Mouse (Mus musculus) embryonic facial prominence, embryonic 13.5 days (tissue): Measurements from ENCODE around the gene Ube2g2. TPM values are rescaled to one million over a fixed set of nuclear protein-coding genes. Genes with fewer than 3 reads are reported as not detected.

ENCODE experiments used
- ATAC-seq: fragments of 200-750 bp; cut with Nextera tagmentation; 2 replicates; pipeline ENCODE4 v1.8.0; 2017; ENCODE audit warnings: low read depth; ENCODE audit not compliant: insufficient number of reproducible peaks, insufficient read depth, low FRiP score, low TSS enrichment
- H3K27ac ChIP-seq: fragments of 300-500 bp; sonication (generic); 2 replicates; pipeline ENCODE4 v1.5.1; 2015; ENCODE audit warnings: moderate library complexity, mild to moderate bottlenecking, inconsistent platforms
- H3K27me3 ChIP-seq: fragments of 300-500 bp; sonication (generic); 2 replicates; pipeline ENCODE4 v1.6.1; 2015; ENCODE audit warnings: mild to moderate bottlenecking, inconsistent platforms
- H3K36me3 ChIP-seq: fragments of 300-500 bp; sonication (generic); 2 replicates; pipeline ENCODE4 v1.6.1; 2015; ENCODE audit warnings: mild to moderate bottlenecking, inconsistent platforms
- H3K4me1 ChIP-seq: fragments of 300-500 bp; sonication (generic); 2 replicates; pipeline ENCODE4 v1.6.1; 2015; ENCODE audit warnings: inconsistent platforms
- H3K4me2 ChIP-seq: fragments of 300-500 bp; sonication (generic); 2 replicates; pipeline ENCODE4 v1.6.1; 2015; ENCODE audit warnings: moderate library complexity, mild to moderate bottlenecking, inconsistent platforms
- H3K4me3 ChIP-seq: fragments of 300-500 bp; sonication (generic); 2 replicates; pipeline ENCODE4 v1.5.1; 2015; ENCODE audit warnings: mild to moderate bottlenecking, inconsistent platforms
- H3K9ac ChIP-seq: fragments of 300-500 bp; sonication (generic); 2 replicates; pipeline ENCODE4 v1.6.1; 2015; ENCODE audit warnings: mild to moderate bottlenecking, inconsistent platforms
- H3K9me3 ChIP-seq: fragments of 300-500 bp; sonication (generic); 2 replicates; pipeline ENCODE4 v1.6.1; 2016; ENCODE audit warnings: inconsistent platforms
- WGBS: fragments of 180-500 bp; shearing (Covaris S2); methylation state at CpG from one replicate; pipeline ENCODE4 v1.1.7; 2015; ENCODE audit warnings: mixed read lengths; 5-methylcytosine and 5-hydroxymethylcytosine counted together
- polyA plus RNA-seq: library from polyadenylated mRNA; unstranded; fragments of >200 nt; fragmentation: Nextera tagmentation; extraction: Ambion mirVana; gene quantifications from 2 replicates; pipeline ENCODE4 v1.2.1, GENCODE M21; 2015

Ube2g2 gene
- polyA plus RNA-seq, 1 experiment from 2014 or later: 76.4 TPM

DNA sequence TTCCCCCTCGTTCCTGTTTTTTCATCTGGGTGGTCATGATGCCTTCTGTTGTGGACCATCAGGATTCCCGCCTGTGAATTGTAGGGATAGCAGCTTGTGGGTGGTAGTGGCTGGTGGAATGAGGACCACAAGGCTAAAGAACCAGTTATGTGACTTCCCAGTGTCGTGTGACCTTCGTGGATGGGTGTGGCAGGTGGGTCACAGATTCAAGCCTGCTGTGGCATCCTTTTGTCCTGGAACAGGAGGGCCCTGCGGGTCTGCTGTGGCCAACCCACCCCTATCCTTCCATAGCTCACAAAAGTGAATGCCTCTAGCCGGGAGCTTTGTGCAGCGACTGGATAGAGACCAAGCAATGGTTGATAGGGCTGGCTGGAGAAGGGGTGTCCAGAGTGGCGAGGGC is 25.8 kb downstream of the Ube2g2 start:
- WGBS: 85% methylated on average over 8 of the region's 8 CpGs

DNA sequence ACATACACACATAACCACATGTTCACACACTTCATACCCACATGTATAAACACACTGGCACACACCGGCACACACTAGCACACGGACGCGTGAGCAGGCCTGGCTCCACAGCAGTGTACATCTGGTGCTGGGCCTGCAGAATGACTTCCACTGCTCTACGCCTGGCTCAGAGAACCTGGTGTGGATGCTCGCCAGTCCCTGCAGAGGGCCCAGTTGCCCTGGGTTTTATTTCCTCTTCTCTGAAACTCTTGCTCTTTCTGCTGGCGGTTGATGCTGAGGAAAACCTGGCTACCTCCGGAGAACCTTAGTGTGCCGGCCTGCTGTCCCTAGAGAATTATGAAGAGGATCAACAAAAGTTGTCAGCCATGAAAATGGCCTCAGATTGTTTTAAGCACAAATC is 30.0 kb downstream of the Ube2g2 start:
- H3K27me3 ChIP-seq: no peaks in the 10 kb centered on the region
- H3K36me3 ChIP-seq: 0 out of 2 replicates have a peak, but pooled peaks cover 3% of the 10 kb centered on the region
- H3K4me2 ChIP-seq: no peak overlapping the region
- no peak overlapping the region for H3K4me3 ChIP-seq
- H3K27ac ChIP-seq: no peak overlapping the region
- H3K4me1 ChIP-seq: peaks cover 11% of the 10 kb centered on the region; the same call in 1 of the 2 replicates
- WGBS: 82% methylated on average over 9 of the region's 9 CpGs
- no peak overlapping the region for H3K9ac ChIP-seq
- H3K9me3 ChIP-seq: no peaks in the 10 kb centered on the region
- no peak for ATAC-seq

More for the DNA sequence above, 25.8 kb downstream of the Ube2g2 start:
- H3K9ac ChIP-seq: no peak overlapping the region
- no peak for ATAC-seq
- H3K9me3 ChIP-seq: no peaks in the 10 kb centered on the region
- H3K36me3 ChIP-seq: peaks cover 44% of the 10 kb centered on the region
- no peak overlapping the region for H3K4me3 ChIP-seq
- H3K4me2 ChIP-seq: no peak overlapping the region
- H3K27me3 ChIP-seq: no peaks in the 10 kb centered on the region
- H3K4me1 ChIP-seq: peaks cover 11% of the 10 kb centered on the region; the same call in 1 of the 2 replicates
- no peak overlapping the region for H3K27ac ChIP-seq

DNA sequence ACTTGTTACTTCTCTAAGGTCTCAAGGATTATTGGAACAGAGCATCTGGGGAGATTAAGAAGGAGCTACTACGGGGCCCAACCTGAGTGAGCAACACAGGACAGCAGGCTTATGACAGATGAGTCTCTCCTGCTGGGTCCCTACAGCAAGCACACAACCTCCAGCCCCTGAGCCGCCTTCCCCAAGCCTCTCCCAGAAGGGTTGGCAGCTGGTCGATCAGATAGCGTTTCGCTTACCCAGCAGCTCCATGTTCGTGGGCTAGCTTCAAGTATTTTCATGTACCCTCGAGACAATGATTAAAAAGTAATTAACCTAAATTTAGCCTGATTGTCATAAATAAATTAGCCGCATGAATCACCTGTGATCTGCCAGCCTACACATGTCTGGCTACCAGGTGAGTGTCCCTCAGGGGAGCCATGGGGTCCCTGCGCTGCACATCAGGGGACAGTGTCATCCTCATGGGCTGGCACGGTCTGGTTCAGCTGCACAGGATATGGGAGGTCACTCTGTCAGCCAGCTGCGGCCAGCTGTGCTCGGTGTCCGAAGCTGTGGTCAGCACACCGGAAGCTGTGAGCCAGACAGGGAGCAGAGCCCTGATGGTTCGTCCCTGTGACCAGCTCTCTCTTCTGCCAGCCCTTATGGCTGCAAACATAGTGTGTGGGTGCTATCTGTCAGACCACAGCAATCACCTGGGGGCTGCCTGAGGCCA is 36.4 kb downstream of the Ube2g2 start:
- no peak overlapping the region for H3K4me2 ChIP-seq
- H3K4me3 ChIP-seq: no peak overlapping the region
- WGBS: 69% methylated on average over 15 of the region's 15 CpGs

GRCm38 (mm10) chr10:77663949-77664665 is 42.0 kb downstream of the Ube2g2 start:
- Histone ChIP-seq H3K9ac (0 out of 2 replicates have a peak overlapping the region, but pooled peaks have one; percentile 32), H3K27me3 (0 out of 2 replicates have a peak, but pooled peaks cover 3% of the 10 kb centered on the region), H3K9me3 (peaks cover 4% of the 10 kb centered on the region; the same call in 1 of the 2 replicates), H3K4me3 (no peak overlapping the region), H3K27ac (no peak overlapping the region), H3K36me3 (no peaks in the 10 kb centered on the region), H3K4me1 (peaks cover 3% of the 10 kb centered on the region; the same call in 1 of the 2 replicates), H3K4me2 (no peak overlapping the region)
- 55% methylated on average over 43 of the region's 43 CpGs for WGBS
- no peak for ATAC-seq

More for the DNA sequence above, 36.4 kb downstream of the Ube2g2 start:
- H3K4me1 ChIP-seq: peaks cover 4% of the 10 kb centered on the region; the same call in 1 of the 2 replicates
- no peak overlapping the region for H3K9ac ChIP-seq
- H3K36me3 ChIP-seq: no peaks in the 10 kb centered on the region
- no peak for ATAC-seq
- H3K27ac ChIP-seq: no peak overlapping the region
- no peaks in the 10 kb centered on the region for H3K27me3 ChIP-seq
- H3K9me3 ChIP-seq: peaks cover 4% of the 10 kb centered on the region; the same call in 1 of the 2 replicates

DNA sequence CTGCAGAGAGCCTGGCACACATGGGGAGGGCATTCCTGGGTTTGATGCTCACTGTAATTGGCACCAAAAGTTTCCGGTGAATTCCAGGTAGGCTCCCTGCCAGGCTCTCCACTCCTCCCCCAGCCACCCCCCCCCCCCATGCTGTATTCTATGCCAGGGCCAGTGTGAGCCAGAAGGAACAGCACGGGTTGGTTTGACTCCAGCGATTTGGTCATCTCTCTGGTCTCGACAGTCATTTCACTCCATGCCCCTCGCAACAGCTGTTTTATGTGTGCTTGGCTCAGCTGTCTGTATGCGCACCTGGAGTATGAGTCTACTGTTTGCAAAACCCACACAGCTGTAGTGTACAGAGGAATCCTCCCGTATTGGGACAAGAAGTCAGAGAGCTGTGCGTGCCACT is 44.3 kb downstream of the Ube2g2 start:
- ATAC-seq: no peak

DNA sequence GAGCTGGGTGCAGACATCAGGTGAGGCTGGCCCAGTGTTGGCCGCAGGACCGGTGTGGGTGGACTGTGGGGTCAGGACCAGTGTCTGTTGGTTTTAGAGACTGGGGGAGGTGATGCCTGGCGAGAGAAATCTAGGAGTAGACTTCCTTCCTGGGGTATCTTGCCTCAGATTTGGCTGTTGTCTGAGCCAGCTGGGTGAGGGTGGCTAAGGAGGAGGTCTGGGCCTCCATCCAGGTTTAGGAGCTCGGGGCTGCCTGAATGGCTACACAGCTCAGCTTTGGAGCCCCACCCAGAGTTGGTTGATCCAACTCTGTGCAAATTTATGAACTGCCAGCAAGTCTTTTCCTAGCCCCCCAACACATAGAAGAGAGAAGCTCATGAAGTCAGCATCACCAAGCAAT is 45.3 kb downstream of the Ube2g2 start:
- H3K9ac ChIP-seq: no peak overlapping the region
- H3K4me2 ChIP-seq: no peak overlapping the region
- peaks cover 3% of the 10 kb centered on the region; the same call in 1 of the 2 replicates for H3K4me1 ChIP-seq
- WGBS: 73% methylated on average over 4 of the region's 4 CpGs
- ATAC-seq: no peak
- H3K4me3 ChIP-seq: no peak overlapping the region
- no peaks in the 10 kb centered on the region for H3K9me3 ChIP-seq
- H3K27ac ChIP-seq: no peak overlapping the region
- H3K36me3 ChIP-seq: no peaks in the 10 kb centered on the region
- H3K27me3 ChIP-seq: 0 out of 2 replicates have a peak, but pooled peaks cover 3% of the 10 kb centered on the region

More for the DNA sequence above, 44.3 kb downstream of the Ube2g2 start:
- no peak overlapping the region for H3K9ac ChIP-seq
- H3K27me3 ChIP-seq: 0 out of 2 replicates have a peak, but pooled peaks cover 3% of the 10 kb centered on the region
- H3K4me1 ChIP-seq: peaks cover 3% of the 10 kb centered on the region; the same call in 1 of the 2 replicates
- H3K4me3 ChIP-seq: no peak overlapping the region
- no peak overlapping the region for H3K4me2 ChIP-seq
- WGBS: 80% methylated on average over 8 of the region's 8 CpGs
- H3K27ac ChIP-seq: no peak overlapping the region
- no peaks in the 10 kb centered on the region for H3K36me3 ChIP-seq
- H3K9me3 ChIP-seq: no peaks in the 10 kb centered on the region

DNA sequence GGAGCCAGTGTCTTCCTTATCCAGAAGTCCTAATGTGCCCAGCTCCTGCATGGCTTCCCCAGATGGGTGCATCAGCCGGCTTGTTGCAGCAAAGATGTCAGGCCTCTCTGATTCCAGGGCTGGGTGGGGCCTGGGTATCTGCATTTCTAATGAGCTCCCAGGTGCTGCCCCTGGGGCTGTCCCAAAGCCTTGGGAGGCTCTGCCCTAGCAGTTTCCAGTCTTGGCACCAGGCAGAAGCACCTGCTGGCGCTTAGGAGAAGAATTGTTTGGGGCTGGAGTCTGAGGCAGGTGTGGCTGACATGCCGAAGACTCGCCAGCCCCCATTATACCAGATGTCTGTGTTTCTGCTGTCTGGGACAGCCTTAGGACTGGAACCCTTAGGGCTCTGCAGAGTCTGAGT is 48.6 kb downstream of the Ube2g2 start:
- Histone ChIP-seq H3K9me3 (no peaks in the 10 kb centered on the region), H3K4me1 (peaks cover 9% of the 10 kb centered on the region), H3K4me2 (no peak overlapping the region), H3K4me3 (no peak overlapping the region), H3K9ac (no peak overlapping the region), H3K27me3 (peaks cover under 1% of the 10 kb centered on the region; the same call in 1 of the 2 replicates), H3K36me3 (no peaks in the 10 kb centered on the region), H3K27ac (no peak overlapping the region)
- WGBS: 57% methylated on average over 4 of the region's 4 CpGs
- no peak for ATAC-seq

DNA sequence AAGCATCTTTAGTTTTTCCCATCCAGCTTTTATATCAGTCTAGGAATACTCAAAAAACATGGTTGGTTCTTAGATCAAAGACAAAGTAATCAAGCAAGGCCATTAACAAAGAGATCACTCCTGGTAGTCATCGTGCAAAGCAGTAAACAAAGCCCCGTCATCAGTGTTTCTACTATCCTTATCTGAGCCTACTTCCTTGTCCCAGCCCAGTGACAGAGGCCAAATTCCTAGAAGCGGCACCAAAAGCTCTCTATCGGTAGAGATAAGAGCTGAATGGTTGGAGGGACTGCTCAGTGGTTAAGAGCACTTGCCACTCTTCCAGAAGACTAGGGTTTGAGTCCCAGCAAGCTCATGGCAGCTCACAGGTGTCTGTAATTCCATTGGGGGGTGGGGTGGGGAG is 49.4 kb downstream of the Ube2g2 start:
- Histone ChIP-seq H3K4me2 (no peak overlapping the region), H3K36me3 (no peaks in the 10 kb centered on the region), H3K4me1 (peaks cover 9% of the 10 kb centered on the region), H3K4me3 (no peak overlapping the region), H3K27me3 (peaks cover 8% of the 10 kb centered on the region; the same call in 1 of the 2 replicates), H3K27ac (no peak overlapping the region), H3K9me3 (no peaks in the 10 kb centered on the region), H3K9ac (no peak overlapping the region)
- 85% methylated on average over 4 of the region's 4 CpGs for WGBS
- ATAC-seq: no peak

DNA sequence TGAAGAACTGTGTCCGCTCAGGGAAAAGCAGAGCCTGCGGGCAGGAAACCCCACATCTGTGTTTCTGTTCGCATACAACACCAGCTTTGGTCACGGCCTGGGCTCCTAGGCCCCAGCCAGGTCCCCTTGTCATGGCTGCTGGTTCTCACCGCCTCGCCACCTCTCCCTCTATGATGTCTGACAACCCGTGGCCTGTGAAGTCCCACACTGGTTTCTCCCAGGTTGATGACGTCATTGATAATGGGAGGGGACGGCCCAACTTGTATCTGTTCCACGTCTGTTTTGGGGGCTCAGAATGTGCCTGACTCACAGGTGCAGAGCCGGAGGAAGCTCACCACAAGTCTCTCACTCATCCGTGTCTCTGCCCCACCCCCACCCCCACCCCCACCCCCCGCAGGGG is 51.7 kb downstream of the Ube2g2 start:
- Histone ChIP-seq H3K27me3 (peaks cover 29% of the 10 kb centered on the region), H3K4me2 (no peak overlapping the region), H3K27ac (no peak overlapping the region), H3K36me3 (no peaks in the 10 kb centered on the region), H3K9me3 (no peaks in the 10 kb centered on the region), H3K4me3 (no peak overlapping the region), H3K9ac (no peak overlapping the region), H3K4me1 (peaks cover 22% of the 10 kb centered on the region)
- ATAC-seq: no peak
- WGBS: 47% methylated on average over 13 of the region's 13 CpGs

- peaks cover 39% of the 10 kb centered on the region for H3K27me3 ChIP-seq
- H3K4me2 ChIP-seq: peak overlapping the region; percentile 78
- H3K4me1 ChIP-seq: peaks cover 22% of the 10 kb centered on the region
- no peak for ATAC-seq
- peak overlapping the region; percentile 43 for H3K4me3 ChIP-seq
- WGBS: under 1% methylated on average over 35 of the region's 35 CpGs
- no peak overlapping the region for H3K27ac ChIP-seq
- H3K9me3 ChIP-seq: no peaks in the 10 kb centered on the region
- peak overlapping the region; percentile 66 for H3K9ac ChIP-seq
- H3K36me3 ChIP-seq: no peaks in the 10 kb centered on the region
Measured at GRCm38 (mm10) chr10:77677562-77677961, 55.5 kb downstream of the Ube2g2 start.

DNA sequence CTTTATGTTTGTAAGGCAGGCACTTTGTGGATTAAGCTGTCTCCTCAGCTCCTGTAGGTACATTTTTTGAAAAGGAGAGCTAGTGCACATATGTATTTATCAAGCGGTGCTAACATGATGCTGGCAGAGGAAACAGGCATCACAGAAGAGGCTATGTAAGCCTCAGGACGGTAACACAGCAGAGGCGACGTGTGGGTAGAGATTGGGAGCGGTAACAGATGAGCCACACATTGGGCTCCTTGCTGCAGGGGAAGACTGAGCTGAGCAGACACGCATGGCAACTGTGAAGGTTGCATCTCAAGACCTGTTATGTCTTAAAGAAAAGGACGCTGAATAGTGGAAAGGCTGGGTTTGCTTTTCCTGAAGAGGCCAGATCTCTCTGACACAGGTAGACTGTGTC is 60.9 kb downstream of the Ube2g2 start:
- Histone ChIP-seq H3K36me3 (no peaks in the 10 kb centered on the region), H3K9me3 (no peaks in the 10 kb centered on the region), H3K27me3 (peaks cover 64% of the 10 kb centered on the region), H3K9ac (no peak overlapping the region), H3K27ac (no peak overlapping the region), H3K4me1 (peaks cover 18% of the 10 kb centered on the region), H3K4me2 (no peak overlapping the region), H3K4me3 (no peak overlapping the region)
- 71% methylated on average over 7 of the region's 7 CpGs for WGBS
- ATAC-seq: no peak
